Mouse (Mus musculus): ENCODE measurements around the gene Fam160a1.

Gene Fam160a1

GRCm38 (mm10) chr3:85827283-85827682 is 10.2 kb upstream of the Fam160a1 start:
- CTCF ChIA-PET, result no interaction called here

- CTCF ChIA-PET, result no interaction called here
Observed at GRCm38 (mm10) chr3:85820839-85821548, 3.9 kb upstream of the Fam160a1 start.

GRCm38 (mm10) chr3:85819319-85819718 is 2.2 kb upstream of the Fam160a1 start:
- CTCF ChIA-PET, result no interaction called here

- CTCF ChIA-PET, result no interaction called here
Observed at GRCm38 (mm10) chr3:85814241-85814640, 2.9 kb downstream of the Fam160a1 start.

GRCm38 (mm10) chr3:85813101-85814014 is 3.7 kb downstream of the Fam160a1 start:
- CTCF ChIA-PET, result no interaction called here

GRCm38 (mm10) chr3:85812010-85812409 is 5.1 kb downstream of the Fam160a1 start:
- CTCF ChIA-PET, result no interaction called here

- CTCF ChIA-PET, result no interaction called here
Observed at GRCm38 (mm10) chr3:85793166-85793565, 23.9 kb downstream of the Fam160a1 start.

- CTCF ChIA-PET, result no interaction called here
Observed at GRCm38 (mm10) chr3:85789748-85790147, 27.3 kb downstream of the Fam160a1 start.

GRCm38 (mm10) chr3:85786501-85786900 is 30.6 kb downstream of the Fam160a1 start:
- CTCF ChIA-PET, result no interaction called here

- CTCF ChIA-PET, result no interaction called here
Observed at GRCm38 (mm10) chr3:85780906-85781305, 36.2 kb downstream of the Fam160a1 start.

- CTCF ChIA-PET, result no interaction called here
Observed at GRCm38 (mm10) chr3:85780332-85780731, 36.8 kb downstream of the Fam160a1 start.

- CTCF ChIA-PET, result no interaction called here
Observed at GRCm38 (mm10) chr3:85777841-85778240, 39.2 kb downstream of the Fam160a1 start.

GRCm38 (mm10) chr3:85777356-85777755 is 39.7 kb downstream of the Fam160a1 start:
- CTCF ChIA-PET, result no interaction called here

- CTCF ChIA-PET, result no interaction called here
Observed at GRCm38 (mm10) chr3:85776707-85777106, 40.4 kb downstream of the Fam160a1 start.

- CTCF ChIA-PET, result no interaction called here
Observed at GRCm38 (mm10) chr3:85776126-85776525, 41.0 kb downstream of the Fam160a1 start.

GRCm38 (mm10) chr3:85773886-85774285 is 43.2 kb downstream of the Fam160a1 start:
- CTCF ChIA-PET, result no interaction called here

- CTCF ChIA-PET, result no interaction called here
Observed at GRCm38 (mm10) chr3:85773425-85773824, 43.7 kb downstream of the Fam160a1 start.

GRCm38 (mm10) chr3:85764937-85765337 is 52.2 kb downstream of the Fam160a1 start:
- CTCF ChIA-PET, result no interaction called here

- CTCF ChIA-PET, result no interaction called here
Observed at GRCm38 (mm10) chr3:85764008-85764834, 52.9 kb downstream of the Fam160a1 start.

GRCm38 (mm10) chr3:85757944-85758343 is 59.1 kb downstream of the Fam160a1 start:
- CTCF ChIA-PET, result no interaction called here

GRCm38 (mm10) chr3:85757435-85757834 is 59.7 kb downstream of the Fam160a1 start:
- CTCF ChIA-PET, result no interaction called here

- CTCF ChIA-PET, result no interaction called here
Observed at GRCm38 (mm10) chr3:85749348-85749747, 67.7 kb downstream of the Fam160a1 start.

Measured in spleen, embryonic (tissue).